Comparison of ENCODE assay signal across 8 mouse cellular contexts in genomic region chr7:112085062-112085461, GRCm38 (mm10).
DNase-seq lines count a peak whose midpoint lies in the region; ATAC-seq and TF ChIP-seq lines count a peak whose summit lies in the region.

No protein-coding gene starts in this region.

- H3K9ac ChIP-seq in intestine, postnatal 0 days (ENCODE audit: low read depth, low read length), result no peak overlapping the region
- no peak overlapping the region for H3K9ac ChIP-seq in limb, embryonic 11.5 days (ENCODE audit: low read length)

- DNase-seq in 3134 (ENCODE audit: extremely low read depth, insufficient read length, low spot score) (peak; percentile 28), Patski (ENCODE audit: low read depth, low spot score) (peak; percentile 20)
- peak; percentile 82 for DNase-seq in cerebellum, adult 9-11 months
- peak; percentile 42 to 82 for DNase-seq in frontal cortex, postnatal 14 days (ENCODE audit: low spot score in 2 of 2)
- peak; percentile 94 for DNase-seq in limb, embryonic 11.5 days (ENCODE audit: low spot score)
- peak; percentile 54 to 56 for DNase-seq in thymus, adult 18-20 months

- H3K4me2 ChIP-seq in intestine, postnatal 0 days (replicated peaks; ENCODE audit: low read depth), result no peak overlapping the region
- H3K4me2 ChIP-seq in limb, embryonic 11.5 days (ENCODE audit: low read depth, severe bottlenecking), result no peak overlapping the region

- H3K36me3 ChIP-seq in intestine, postnatal 0 days (ENCODE audit: control insufficient read depth, insufficient read depth), result peaks cover 47% of the 10 kb centered on the region
- H3K36me3 ChIP-seq in limb, embryonic 11.5 days (ENCODE audit: control insufficient read depth, insufficient read depth, low read length), result peaks cover 11% of the 10 kb centered on the region

- CTCF ChIA-PET in Patski (lab: Charles Lee), result interaction anchor here (0.9 to 2.8 kb wide), 12 partner anchors 10 to 284 kb away, joined by 3 to 21 read pairs (median 4); no protein-coding TSS in a partner anchor

- WGBS in intestine, postnatal 0 days, result 33% methylated on average over 4 of the region's 4 CpGs
- 39% methylated on average over 4 of the region's 4 CpGs for WGBS in limb, embryonic 11.5 days

- no peak overlapping the region for H3K27ac ChIP-seq in intestine, postnatal 0 days (ENCODE audit: low read depth, low read length)
- H3K27ac ChIP-seq in limb, embryonic 11.5 days (replicated peaks; ENCODE audit: low read depth, low read length), result no peak overlapping the region

- no peaks in the 10 kb centered on the region for H3K27me3 ChIP-seq in Patski
- H3K27me3 ChIP-seq in intestine, postnatal 0 days (replicated peaks; ENCODE audit: control insufficient read depth, insufficient read depth, low read length), result no peaks in the 10 kb centered on the region
- no peaks in the 10 kb centered on the region for H3K27me3 ChIP-seq in limb, embryonic 11.5 days (ENCODE audit: control insufficient read depth, insufficient read depth, low read length)

- ATAC-seq in Patski, result no peak
- ATAC-seq in intestine, postnatal 0 days, result no peak
- ATAC-seq in limb, embryonic 11.5 days (ENCODE audit: insufficient number of reproducible peaks, low FRiP score, low TSS enrichment, low read depth), result no peak
- ATAC-seq in neutrophil, adult 5-6 weeks (ENCODE audit: extremely low read depth, insufficient number of reproducible peaks, low FRiP score, poor library complexity, severe bottlenecking), result peak; percentile 73; the same call in 1 of the 2 replicates

- POLR2A ChIA-PET in Patski (lab: Charles Lee), result no interaction called here

- peak; percentile 83 for TF ChIP-seq CTCF in Patski (IDR thresholded peaks at IDR 0.05)
- TF ChIP-seq CTCF in intestine, postnatal 0 days (IDR thresholded peaks at IDR 0.05; ENCODE audit: low read depth), result peak; percentile 97

- no peak overlapping the region for H3K4me3 ChIP-seq in intestine, postnatal 0 days (ENCODE audit: low read depth, low read length)
- H3K4me3 ChIP-seq in limb, embryonic 11.5 days (ENCODE audit: low read depth, low read length), result no peak overlapping the region

- H3K4me1 ChIP-seq in intestine, postnatal 0 days (replicated peaks; ENCODE audit: control insufficient read depth, insufficient read depth, low read length), result no peaks in the 10 kb centered on the region
- no peaks in the 10 kb centered on the region for H3K4me1 ChIP-seq in limb, embryonic 11.5 days (ENCODE audit: control insufficient read depth, insufficient read depth, low read length)

- in situ Hi-C loops in Patski (cut with MboI; ENCODE audit: low pct_unique_long_range_greater_than_20kb), result loop anchor here (5.0 kb wide), 1 partner anchor 287 kb away; no protein-coding TSS in a partner anchor

- no peaks in the 10 kb centered on the region for H3K9me3 ChIP-seq in intestine, postnatal 0 days (ENCODE audit: control insufficient read depth)
- no peaks in the 10 kb centered on the region for H3K9me3 ChIP-seq in limb, embryonic 11.5 days (ENCODE audit: control insufficient read depth, low read length)

Comparison
In these comparisons a context has a peak if more than half of its experiments do, and no peak if none do; other contexts are left out.
1. DNase-seq: peak in every context shown above with its lines; median percentile 94 in limb, embryonic 11.5 days; 82 in cerebellum, adult 9-11 months; 62 in frontal cortex, postnatal 14 days; 55 in thymus, adult 18-20 months; 28 in 3134; 20 in Patski.